Mouse (Mus musculus) E14TG2a.4 (cell line): ENCODE results near the gene Slc36a3.

Experiments
- CTCF ChIP-seq: conservative IDR thresholded peaks from 2 replicates; pipeline ENCODE4 v1.5.1; 2014; ENCODE audit warnings: low read length
- NANOG ChIP-seq: IDR thresholded peaks from 2 replicates; pipeline ENCODE4 v1.6.1; 2014; ENCODE audit warnings: borderline replicate concordance, low read length, mixed read lengths
- POU5F1 ChIP-seq: IDR thresholded peaks from 2 replicates; pipeline ENCODE4 v1.6.1; 2014; ENCODE audit warnings: low read length, borderline replicate concordance

DNA sequence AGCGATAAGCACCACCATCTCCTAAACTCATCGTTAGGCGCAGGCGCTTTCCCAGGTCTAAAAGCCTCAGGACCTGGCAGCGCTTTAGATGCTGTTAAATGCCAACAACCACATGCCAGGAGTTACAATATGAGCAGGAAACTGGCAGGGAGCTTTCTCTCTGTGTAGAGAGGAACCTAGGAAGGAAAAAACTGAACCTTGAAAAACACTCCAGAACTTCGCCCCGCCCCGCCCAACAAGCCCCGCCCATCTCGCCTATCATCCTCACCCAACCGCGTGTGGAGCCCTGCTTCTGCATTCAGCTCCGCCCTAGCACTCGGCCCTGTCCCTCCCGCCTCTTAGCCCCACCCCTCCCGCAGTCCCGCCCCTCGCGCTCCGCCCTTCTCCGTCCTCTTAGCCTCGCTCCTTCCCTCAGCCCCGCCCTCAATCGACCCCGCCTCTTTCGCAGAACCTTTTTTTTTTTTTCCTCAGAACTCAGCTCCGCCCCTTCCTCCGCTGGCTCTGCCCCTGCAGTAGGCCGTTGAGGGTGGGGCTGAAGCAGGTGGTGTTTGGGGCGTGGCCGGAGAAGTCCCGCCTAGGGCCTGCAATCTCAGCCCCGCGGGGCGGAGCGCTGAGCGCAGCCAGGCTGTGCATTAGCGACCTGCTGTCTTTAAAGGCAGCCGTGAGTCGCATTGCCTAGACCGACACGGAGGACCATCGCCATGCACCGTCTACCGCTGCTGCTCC, 53.9 kb downstream of the Slc36a3 start, which contains the start of gene Gm2a:
- no peak for TF ChIP-seq CTCF
- TF ChIP-seq POU5F1, result no peak
- no peak for TF ChIP-seq NANOG
